Mouse (Mus musculus): Measurements from ENCODE around the gene Cideb. TPM values are rescaled to one million over a fixed set of nuclear protein-coding genes. Genes with fewer than 3 reads are reported as not detected.

Cideb gene
- total and polyA plus RNA-seq, 3 experiments = 0.53 to 2.4 TPM; not detected in 1

DNA sequence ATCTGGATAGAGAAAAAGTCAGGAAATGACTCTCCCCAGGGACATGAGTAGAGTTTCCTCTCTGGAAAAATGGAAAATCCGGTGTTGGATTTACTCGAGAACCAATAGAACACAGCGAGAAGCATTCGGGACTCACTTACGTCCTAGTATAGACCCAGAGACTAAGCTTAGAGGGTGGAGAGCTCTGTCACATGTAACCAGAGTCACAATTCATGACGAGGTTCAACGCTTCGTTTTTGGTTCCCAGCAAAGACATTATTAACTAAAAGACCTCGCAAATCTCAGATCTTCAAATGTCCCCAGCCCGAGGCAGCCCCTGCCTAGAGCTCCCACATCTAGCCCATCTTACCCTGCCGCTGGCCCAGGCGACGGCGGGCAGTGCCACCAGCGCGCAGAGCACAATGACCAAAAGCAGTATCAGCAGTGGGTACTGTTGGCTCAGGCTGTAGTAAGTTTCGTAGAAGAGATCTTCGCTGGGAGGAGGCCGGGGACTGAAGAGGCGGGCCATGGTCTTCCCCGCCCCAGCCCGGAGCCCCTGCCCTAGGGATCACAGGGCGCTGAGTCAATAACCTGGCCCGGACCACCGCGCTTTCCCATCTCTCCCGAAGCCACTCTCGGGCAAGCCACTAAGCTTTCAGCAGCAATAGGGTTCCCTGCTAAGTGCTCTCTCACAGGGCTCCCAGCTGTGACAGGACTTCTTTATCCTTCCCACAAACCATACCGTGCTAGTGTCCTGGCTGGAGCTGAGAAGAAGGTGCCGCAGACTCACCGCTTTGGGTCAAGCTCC, 25.1 kb upstream of the Cideb start:
- Histone ChIP-seq H3K9ac (ENCODE audit: control insufficient read depth, low read depth, low read length, poor library complexity, severe bottlenecking) (no peak overlapping the region), H3K79me2 (ENCODE audit: control insufficient read depth, insufficient read depth, low read length, poor library complexity) (no peaks in the 10 kb centered on the region; the same call in 1 of the 2 replicates), H3K9me3 (replicated peaks; ENCODE audit: insufficient read depth, low read length) (no peaks in the 10 kb centered on the region), H3K4me1 (ENCODE audit: control insufficient read depth in 1 of 2, insufficient read depth in 2 of 2, low read length in 2 of 2) (peaks cover 0 to 13% of the 10 kb centered on the region in 2 experiments; a peak in 2 of 4 replicates), H3K36me3 (ENCODE audit: control insufficient read depth in 1 of 2, insufficient read depth in 2 of 2, low read length in 2 of 2) (peaks cover 0 to 4% of the 10 kb centered on the region in 2 experiments; a peak in 1 of 4 replicates), H3K27ac (ENCODE audit: control insufficient read depth, low read depth, low read length) (no peak overlapping the region), H3K27me3 (ENCODE audit: control insufficient read depth in 1 of 2, insufficient read depth in 2 of 2, low read length in 2 of 2) (no peaks in the 10 kb centered on the region), H3K4me3 (ENCODE audit: control insufficient read depth in 1 of 2, insufficient read depth in 1 of 2, low read depth in 2 of 2, low read length in 2 of 2) (no peak overlapping the region)
- DNase-seq (ENCODE audit: low read depth, low spot score) = no peak
- TF ChIP-seq HCFC1 (IDR thresholded peaks at IDR 0.05; ENCODE audit: low read depth, low read length) (no peak), NELFE (IDR thresholded peaks at IDR 0.05; ENCODE audit: low read depth, low read length) (no peak), ELF1 (IDR thresholded peaks at IDR 0.05; ENCODE audit: low read depth, low read length) (no peak), MAZ (IDR thresholded peaks at IDR 0.05; ENCODE audit: low read depth, low read length) (no peak), POLR2AphosphoS2 (IDR thresholded peaks at IDR 0.05; ENCODE audit: low read length) (no peak), TAL1 (IDR thresholded peaks at IDR 0.05; ENCODE audit: low read length) (no peak), JUND (IDR thresholded peaks at IDR 0.05; ENCODE audit: low read depth, low read length) (no peak), TBP (IDR thresholded peaks at IDR 0.05; ENCODE audit: low read depth, low read length) (no peak), TCF12 (IDR thresholded peaks at IDR 0.05; ENCODE audit: low read depth, low read length) (no peak), MXI1 (IDR thresholded peaks at IDR 0.05; ENCODE audit: low read depth, low read length) (no peak), RAD21 (IDR thresholded peaks at IDR 0.05; ENCODE audit: low read depth, low read length) (no peak), USF2 (IDR thresholded peaks at IDR 0.05; ENCODE audit: borderline replicate concordance in 1 of 2, insufficient read depth in 1 of 2, low read depth in 1 of 2, low read length in 2 of 2) (no peak), BHLHE40 (IDR thresholded peaks at IDR 0.05; ENCODE audit: borderline replicate concordance, low read depth, low read length) (no peak)

DNA sequence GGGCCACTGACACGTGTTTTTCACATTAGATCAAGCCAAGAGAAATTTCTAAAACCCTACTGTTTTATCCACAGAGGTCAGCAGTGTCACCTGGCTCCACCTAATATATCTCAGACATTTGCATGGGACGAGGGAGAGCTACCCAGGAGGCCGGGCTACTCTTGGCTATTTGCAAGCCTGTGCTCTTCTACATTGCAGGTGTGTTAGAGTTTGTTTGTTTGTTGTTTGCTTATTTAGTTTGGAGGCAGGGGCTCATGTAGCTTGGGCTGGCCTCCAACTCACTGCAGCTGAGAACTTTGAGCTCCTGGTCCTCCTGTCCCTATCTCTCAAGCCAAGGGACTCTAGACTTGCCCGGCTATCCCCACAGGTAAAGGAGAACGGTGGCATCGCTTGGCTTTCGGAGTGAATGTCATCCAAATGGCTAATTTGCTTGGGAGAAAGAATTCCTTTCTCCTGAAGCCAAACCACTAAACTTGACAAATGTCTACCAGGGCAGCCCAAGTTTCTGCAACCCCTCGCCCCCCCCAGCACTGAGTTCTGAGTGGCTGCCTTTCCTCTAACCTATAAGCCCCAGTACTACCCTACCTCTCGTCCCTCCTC, 24.2 kb upstream of the Cideb start:
- Histone ChIP-seq H3K4me1 (ENCODE audit: control insufficient read depth in 1 of 2, insufficient read depth in 2 of 2, low read length in 2 of 2) (peaks cover 2 to 6% of the 10 kb centered on the region in 2 experiments; a peak in 3 of 4 replicates), H3K36me3 (ENCODE audit: control insufficient read depth in 1 of 2, insufficient read depth in 2 of 2, low read length in 2 of 2) (peaks cover 0 to 1% of the 10 kb centered on the region in 2 experiments; a peak in 2 of 4 replicates), H3K4me3 (ENCODE audit: control insufficient read depth in 1 of 2, insufficient read depth in 1 of 2, low read depth in 2 of 2, low read length in 2 of 2) (no peak overlapping the region), H3K27ac (ENCODE audit: control insufficient read depth, low read depth, low read length) (no peak overlapping the region), H3K9ac (ENCODE audit: control insufficient read depth, low read depth, low read length, poor library complexity, severe bottlenecking) (no peak overlapping the region), H3K9me3 (replicated peaks; ENCODE audit: insufficient read depth, low read length) (no peaks in the 10 kb centered on the region), H3K79me2 (ENCODE audit: control insufficient read depth, insufficient read depth, low read length, poor library complexity) (no peaks in the 10 kb centered on the region), H3K27me3 (ENCODE audit: control insufficient read depth in 1 of 2, insufficient read depth in 2 of 2, low read length in 2 of 2) (no peaks in the 10 kb centered on the region)
- TF ChIP-seq E2F4 (IDR thresholded peaks at IDR 0.05; ENCODE audit: borderline replicate concordance, low read depth, low read length) (no peak), SMC3 (IDR thresholded peaks at IDR 0.05; ENCODE audit: low read depth, low read length) (no peak), MAFK (IDR thresholded peaks at IDR 0.05; ENCODE audit: borderline replicate concordance, low read depth, low read length) (no peak), KAT2A (conservative IDR thresholded peaks at IDR 0.05; ENCODE audit: low read depth, low read length) (no peak), TCF12 (IDR thresholded peaks at IDR 0.05; ENCODE audit: low read depth, low read length) (no peak), JUND (IDR thresholded peaks at IDR 0.05; ENCODE audit: low read depth, low read length) (no peak), BHLHE40 (IDR thresholded peaks at IDR 0.05; ENCODE audit: borderline replicate concordance, low read depth, low read length) (no peak), TAL1 (IDR thresholded peaks at IDR 0.05; ENCODE audit: low read length) (no peak), EP300 (IDR thresholded peaks at IDR 0.05; ENCODE audit: low read depth in 1 of 2, low read length in 2 of 2) (no peak), CHD2 (IDR thresholded peaks at IDR 0.05; ENCODE audit: low read length) (no peak), MYC (IDR thresholded peaks at IDR 0.05; ENCODE audit: low read depth, low read length) (no peak), USF2 (IDR thresholded peaks at IDR 0.05; ENCODE audit: borderline replicate concordance in 1 of 2, insufficient read depth in 1 of 2, low read depth in 1 of 2, low read length in 2 of 2) (no peak), CHD1 (IDR thresholded peaks at IDR 0.05; ENCODE audit: low read depth, low read length) (no peak), MAX (IDR thresholded peaks at IDR 0.05; ENCODE audit: low read length) (no peak), GABPA (IDR thresholded peaks at IDR 0.05; ENCODE audit: low read depth, low read length) (no peak), MAZ (IDR thresholded peaks at IDR 0.05; ENCODE audit: low read depth, low read length) (no peak)
- no peak for DNase-seq (ENCODE audit: low read depth, low spot score)
